Mouse (Mus musculus): ENCODE measurements at regions not wholly inside any gene's neighbourhood (a gene's known extent, or its start where the extent isn't known, plus 50 kb on each side); places are given as distances from the start of the nearest gene placed in this dataset.

DNA sequence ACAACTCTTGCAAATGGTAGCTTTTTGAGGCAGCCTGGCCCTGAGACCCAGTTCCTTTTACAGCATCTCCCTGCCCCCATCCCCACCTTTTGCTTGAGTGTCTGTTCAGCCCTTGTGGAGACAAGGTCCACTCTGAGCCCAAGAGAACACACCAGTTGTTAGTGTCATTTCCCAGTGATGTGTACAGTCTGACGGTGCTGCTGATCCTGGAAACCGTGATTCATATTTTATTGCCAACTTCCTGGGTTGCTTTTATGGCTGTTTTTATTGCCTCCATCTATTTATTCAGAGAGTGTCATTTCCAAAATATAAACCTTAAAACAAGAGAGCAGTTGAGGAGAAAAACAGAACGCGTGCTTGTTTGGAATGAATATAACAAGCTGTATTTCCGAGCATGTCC is 309.6 kb upstream of the Isl1 start:
- Histone ChIP-seq H3K36me3 (no peaks in the 10 kb centered on the region), H3K4me3 (no peak overlapping the region), H3K9ac (no peak overlapping the region), H3K27me3 (no peaks in the 10 kb centered on the region), H3K9me3 (no peaks in the 10 kb centered on the region), H3K4me2 (replicated peaks) (no peak overlapping the region), H3K27ac (no peak overlapping the region), H3K4me1 (no peaks in the 10 kb centered on the region)
- no peak for ATAC-seq (ENCODE audit: low FRiP score, low read depth)
- WGBS: 56% methylated on average over 5 of the region's 5 CpGs

DNA sequence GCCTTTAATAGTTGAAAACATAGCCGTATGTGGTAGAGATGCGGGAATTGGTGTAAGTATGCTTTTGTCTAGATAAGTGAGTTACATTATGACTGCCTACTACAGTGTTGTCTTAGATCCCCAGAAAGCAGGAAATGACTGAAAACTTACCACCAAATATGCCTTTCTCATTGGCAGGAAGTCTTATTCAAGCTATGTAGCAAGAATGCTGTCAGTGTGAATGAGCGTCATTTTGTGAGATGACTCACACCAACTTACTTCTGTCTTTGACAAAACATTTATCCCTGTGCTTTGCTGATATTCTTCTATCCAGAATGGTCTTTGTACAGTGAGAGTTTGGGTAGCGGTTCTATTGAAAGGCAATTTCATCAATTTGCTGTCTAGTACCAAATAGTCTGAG is 286.9 kb upstream of the Isl1 start:
- no peaks in the 10 kb centered on the region for H3K36me3 ChIP-seq
- H3K4me1 ChIP-seq: no peaks in the 10 kb centered on the region
- H3K9me3 ChIP-seq: no peaks in the 10 kb centered on the region
- H3K4me2 ChIP-seq (replicated peaks): no peak overlapping the region
- no peak for ATAC-seq (ENCODE audit: low FRiP score, low read depth)
- WGBS: 89% methylated on average over 4 of the region's 4 CpGs
- H3K9ac ChIP-seq: no peak overlapping the region
- no peaks in the 10 kb centered on the region for H3K27me3 ChIP-seq
- H3K4me3 ChIP-seq: no peak overlapping the region
- no peak overlapping the region for H3K27ac ChIP-seq

DNA sequence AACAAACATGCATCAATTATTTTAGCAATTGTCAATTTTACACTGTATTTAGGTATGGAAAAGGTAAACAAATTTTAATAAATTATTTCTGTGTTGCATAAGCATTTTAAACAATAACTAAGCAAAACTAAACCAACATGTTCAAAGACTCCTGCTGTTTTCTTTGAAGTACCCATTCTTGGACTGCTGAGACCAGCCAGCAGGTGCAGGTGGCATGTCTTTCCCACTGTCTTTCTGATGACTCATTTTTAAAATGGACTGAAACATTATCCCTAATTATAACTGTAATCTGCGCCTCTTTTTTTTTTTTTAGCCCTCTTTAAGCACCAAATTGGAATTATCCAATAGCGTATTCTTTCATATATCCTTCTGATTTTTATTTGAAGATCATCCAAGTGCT is 286.0 kb upstream of the Isl1 start:
- Histone ChIP-seq H3K4me2 (replicated peaks) (no peak overlapping the region), H3K9me3 (no peaks in the 10 kb centered on the region), H3K4me1 (no peaks in the 10 kb centered on the region), H3K4me3 (no peak overlapping the region), H3K27ac (no peak overlapping the region), H3K9ac (no peak overlapping the region), H3K27me3 (no peaks in the 10 kb centered on the region), H3K36me3 (no peaks in the 10 kb centered on the region)
- ATAC-seq (ENCODE audit: low FRiP score, low read depth): no peak
- WGBS: 83% methylated on average over 2 of the region's 2 CpGs

DNA sequence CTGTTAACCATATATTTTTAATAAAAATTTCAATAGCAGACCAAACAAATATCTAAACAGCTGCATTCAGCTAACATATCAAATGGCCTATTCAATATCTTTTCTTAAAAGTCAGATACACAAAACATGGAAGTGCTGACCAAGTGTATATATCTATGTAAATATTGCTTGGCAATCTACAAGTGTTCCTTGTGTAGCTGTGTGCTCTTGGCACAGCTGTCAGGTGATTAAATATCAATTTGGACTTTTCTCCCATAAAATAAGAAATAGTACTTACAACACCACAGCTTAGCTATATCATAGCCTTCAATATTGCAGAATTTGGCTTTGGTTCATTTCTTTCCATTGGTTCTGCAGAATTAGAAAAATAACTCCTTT is 266.5 kb upstream of the Isl1 start:
- H3K9me3 ChIP-seq: no peaks in the 10 kb centered on the region
- H3K36me3 ChIP-seq: no peaks in the 10 kb centered on the region
- H3K4me3 ChIP-seq: no peak overlapping the region
- no peak overlapping the region for H3K9ac ChIP-seq
- H3K27me3 ChIP-seq: no peaks in the 10 kb centered on the region
- no peak overlapping the region for H3K4me2 ChIP-seq (replicated peaks)
- no peak overlapping the region for H3K27ac ChIP-seq
- no peak for ATAC-seq (ENCODE audit: low FRiP score, low read depth)
- H3K4me1 ChIP-seq: no peaks in the 10 kb centered on the region

DNA sequence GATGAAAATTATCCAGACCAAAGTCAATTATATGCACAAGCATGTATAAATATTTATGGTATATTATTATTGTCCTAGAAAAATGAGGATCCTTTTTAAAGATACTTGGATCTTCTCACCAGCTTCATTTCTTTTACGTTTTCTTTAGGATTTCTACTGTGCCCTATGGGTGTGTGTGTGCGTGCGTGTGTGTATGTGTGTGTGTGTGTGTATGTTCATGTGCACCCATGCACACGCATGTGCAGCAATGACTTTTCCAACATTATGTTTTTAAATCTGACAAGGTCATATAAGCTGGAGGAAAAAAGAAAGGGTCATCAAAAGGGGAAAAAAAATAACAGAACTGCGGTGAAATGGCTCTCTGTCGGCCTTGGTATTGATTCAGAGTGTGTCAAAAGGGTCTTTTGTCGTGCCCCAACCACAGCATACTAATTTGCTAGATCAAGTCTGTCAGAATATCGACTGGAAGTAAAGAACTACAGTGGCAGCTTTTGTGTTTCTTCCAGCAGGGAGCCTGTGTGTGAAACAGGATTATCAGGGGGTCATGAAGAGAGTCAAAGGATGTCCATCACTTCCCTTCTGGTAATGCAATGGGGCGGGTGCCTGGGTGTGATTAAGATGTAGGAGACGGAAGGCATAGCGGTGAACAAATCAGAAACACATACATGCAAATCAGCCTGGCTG is 265.9 kb upstream of the Isl1 start:
- Histone ChIP-seq H3K4me1 (no peaks in the 10 kb centered on the region), H3K9ac (no peak overlapping the region), H3K36me3 (no peaks in the 10 kb centered on the region), H3K27me3 (no peaks in the 10 kb centered on the region), H3K27ac (no peak overlapping the region), H3K9me3 (no peaks in the 10 kb centered on the region), H3K4me3 (no peak overlapping the region), H3K4me2 (replicated peaks) (no peak overlapping the region)
- 82% methylated on average over 11 of the region's 11 CpGs for WGBS
- ATAC-seq (ENCODE audit: low FRiP score, low read depth): no peak

DNA sequence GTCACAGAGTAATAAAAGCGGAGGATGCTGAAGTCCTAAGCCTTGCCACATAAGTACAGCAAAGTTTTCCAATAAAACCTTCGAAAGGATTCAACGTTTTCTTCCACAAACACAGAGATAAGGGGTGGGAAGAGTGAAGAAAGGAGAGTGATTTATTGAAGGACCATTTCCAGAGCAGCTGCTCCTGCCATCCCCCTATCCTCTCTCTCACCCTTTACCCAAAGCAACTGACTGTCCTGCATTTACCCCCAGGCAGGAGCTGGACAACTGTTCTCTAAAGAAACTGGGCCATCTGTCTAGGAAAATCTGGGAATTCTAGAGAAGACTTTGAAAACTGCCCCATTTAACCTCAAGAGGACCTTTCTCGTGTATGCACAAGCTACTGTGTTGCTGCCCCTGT is 245.6 kb upstream of the Isl1 start:
- H3K9ac ChIP-seq: no peak overlapping the region
- no peak overlapping the region for H3K4me2 ChIP-seq (replicated peaks)
- ATAC-seq (ENCODE audit: low FRiP score, low read depth): no peak
- no peaks in the 10 kb centered on the region for H3K4me1 ChIP-seq
- no peaks in the 10 kb centered on the region for H3K27me3 ChIP-seq
- no peak overlapping the region for H3K4me3 ChIP-seq
- no peaks in the 10 kb centered on the region for H3K36me3 ChIP-seq
- 40% methylated on average over 4 of the region's 4 CpGs for WGBS
- H3K27ac ChIP-seq: no peak overlapping the region
- no peaks in the 10 kb centered on the region for H3K9me3 ChIP-seq

DNA sequence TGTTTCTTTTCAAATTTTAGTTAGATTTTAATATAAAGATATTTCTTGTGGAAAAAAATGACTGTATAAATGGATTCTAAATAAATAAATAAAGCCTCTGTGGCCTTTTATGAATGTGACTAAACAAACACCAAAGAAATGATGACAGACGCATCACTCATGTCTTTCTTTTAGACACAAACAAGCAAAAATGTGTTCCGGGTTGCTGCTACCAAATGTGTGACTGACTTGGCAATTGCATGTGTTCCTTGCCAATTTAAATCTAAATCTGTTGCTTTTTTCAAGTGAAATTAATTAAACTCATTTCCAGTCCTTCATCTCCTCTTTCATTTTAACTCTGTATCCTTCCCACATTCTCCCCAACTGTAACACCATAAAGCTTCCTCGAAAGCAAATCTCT is 225.7 kb upstream of the Isl1 start:
- WGBS: 83% methylated on average over 3 of the region's 3 CpGs
- Histone ChIP-seq H3K27me3 (no peaks in the 10 kb centered on the region), H3K4me3 (no peak overlapping the region), H3K4me2 (replicated peaks) (no peak overlapping the region), H3K27ac (no peak overlapping the region), H3K9ac (no peak overlapping the region), H3K4me1 (no peaks in the 10 kb centered on the region), H3K9me3 (no peaks in the 10 kb centered on the region), H3K36me3 (no peaks in the 10 kb centered on the region)
- ATAC-seq (ENCODE audit: low FRiP score, low read depth): no peak

DNA sequence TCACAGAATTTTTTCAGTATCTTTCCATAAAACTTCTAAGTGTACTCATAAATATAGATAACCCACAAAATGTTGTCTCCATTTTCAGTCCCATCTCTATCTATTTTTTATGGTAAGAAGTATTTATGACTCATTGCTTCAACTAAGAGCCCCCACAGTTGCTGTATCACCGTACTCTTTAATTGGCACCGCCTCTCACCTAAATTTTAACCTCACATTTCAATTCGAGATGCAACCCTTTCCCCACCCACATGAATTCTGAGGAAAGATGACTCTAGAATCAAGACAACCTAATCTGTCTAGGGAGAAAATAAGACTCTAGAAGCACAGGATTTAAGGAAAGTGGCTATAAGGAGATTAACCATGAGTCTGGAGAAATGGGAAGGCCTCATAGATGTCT is 223.7 kb upstream of the Isl1 start:
- no peaks in the 10 kb centered on the region for H3K4me1 ChIP-seq
- no peak overlapping the region for H3K4me2 ChIP-seq (replicated peaks)
- H3K9ac ChIP-seq: no peak overlapping the region
- H3K36me3 ChIP-seq: no peaks in the 10 kb centered on the region
- H3K4me3 ChIP-seq: no peak overlapping the region
- ATAC-seq (ENCODE audit: low FRiP score, low read depth): no peak
- H3K27ac ChIP-seq: no peak overlapping the region
- no peaks in the 10 kb centered on the region for H3K9me3 ChIP-seq
- no peaks in the 10 kb centered on the region for H3K27me3 ChIP-seq
- 85% methylated on average over 3 of the region's 3 CpGs for WGBS

DNA sequence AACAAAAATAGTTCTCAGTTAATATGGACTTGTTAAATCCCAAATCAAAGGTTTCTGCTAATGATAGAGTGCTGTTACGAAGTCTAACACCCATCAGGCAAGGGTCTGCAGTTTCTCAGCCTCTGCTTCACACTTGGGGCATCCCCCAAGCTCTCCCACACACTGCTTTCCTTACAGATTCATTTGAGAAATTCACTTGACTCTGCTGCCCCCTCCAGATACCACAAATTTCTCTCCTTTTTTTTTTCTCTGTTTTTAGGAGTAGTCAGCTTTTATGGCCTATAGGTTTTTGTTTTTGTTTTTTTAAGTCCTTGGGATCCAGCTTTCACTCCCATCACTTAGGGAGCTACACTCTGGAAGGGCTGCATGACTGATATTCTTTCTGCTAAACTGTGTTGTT is 218.8 kb upstream of the Isl1 start:
- Histone ChIP-seq H3K27ac (no peak overlapping the region), H3K4me1 (0 out of 2 replicates have a peak, but pooled peaks cover 4% of the 10 kb centered on the region), H3K36me3 (no peaks in the 10 kb centered on the region), H3K4me2 (replicated peaks) (no peak overlapping the region), H3K9me3 (no peaks in the 10 kb centered on the region), H3K27me3 (no peaks in the 10 kb centered on the region), H3K4me3 (no peak overlapping the region), H3K9ac (no peak overlapping the region)
- WGBS: 16% methylated on average over 1 of the region's 1 CpGs
- ATAC-seq (ENCODE audit: low FRiP score, low read depth): no peak

DNA sequence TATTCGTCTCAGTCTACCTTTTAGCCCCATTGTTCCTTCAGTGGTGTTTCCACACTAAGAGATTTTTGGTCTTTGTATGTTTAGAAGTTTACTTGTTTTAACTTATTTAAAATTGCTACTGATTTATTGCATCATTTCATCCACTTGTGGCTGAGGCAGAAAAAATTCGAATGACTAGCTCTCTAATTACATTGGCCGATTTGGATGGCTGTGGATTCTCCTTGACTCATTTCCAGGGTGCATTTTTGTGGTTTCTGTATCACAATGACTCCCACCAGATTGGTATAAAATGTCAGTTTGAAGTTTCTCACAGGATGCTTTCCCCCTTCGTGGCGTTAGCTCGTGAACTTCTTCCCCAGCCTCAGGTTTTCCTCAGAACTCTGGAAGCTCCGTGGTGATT is 217.5 kb upstream of the Isl1 start:
- 46% methylated on average over 7 of the region's 7 CpGs for WGBS
- H3K4me1 ChIP-seq: 0 out of 2 replicates have a peak, but pooled peaks cover 4% of the 10 kb centered on the region
- no peaks in the 10 kb centered on the region for H3K36me3 ChIP-seq
- no peak overlapping the region for H3K27ac ChIP-seq
- H3K9me3 ChIP-seq: no peaks in the 10 kb centered on the region
- H3K27me3 ChIP-seq: peaks cover 6% of the 10 kb centered on the region; the same call in 1 of the 2 replicates
- no peak overlapping the region for H3K4me3 ChIP-seq
- H3K4me2 ChIP-seq (replicated peaks): no peak overlapping the region
- no peak overlapping the region for H3K9ac ChIP-seq
- ATAC-seq (ENCODE audit: low FRiP score, low read depth): no peak

DNA sequence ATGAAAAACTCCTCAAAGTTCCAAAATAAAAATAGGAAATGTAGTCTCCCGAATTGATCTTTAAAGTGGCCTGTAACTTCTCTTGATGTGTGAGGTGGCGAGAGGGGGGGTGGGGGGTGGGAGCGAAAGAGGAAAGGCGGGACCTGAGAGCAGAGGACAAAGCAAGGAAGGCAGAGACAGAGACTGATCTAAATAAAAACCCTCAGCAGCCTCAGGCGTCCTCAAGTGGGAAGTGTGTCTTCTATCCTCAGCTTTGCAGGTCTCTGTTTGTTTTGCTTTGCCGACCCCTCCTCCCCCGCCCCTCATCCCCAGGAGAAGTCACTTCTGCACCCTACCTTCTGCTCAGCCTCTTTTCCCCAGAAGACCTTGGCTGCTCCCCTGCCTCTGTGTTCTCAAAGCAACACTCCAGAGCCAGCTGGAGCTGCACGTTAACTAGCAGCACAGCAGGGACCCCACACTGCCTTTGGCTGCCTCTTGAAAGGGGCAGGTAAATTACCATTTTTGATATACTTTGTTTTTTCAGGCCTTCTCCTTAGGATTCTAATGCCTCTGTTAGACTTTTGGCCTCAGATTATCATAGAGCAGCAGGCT is 214.3 kb upstream of the Isl1 start:
- ATAC-seq (ENCODE audit: low FRiP score, low read depth): no peak
- Histone ChIP-seq H3K4me2 (replicated peaks) (0 out of 2 replicates have a peak overlapping the region, but pooled peaks have one; percentile 1), H3K4me1 (0 out of 2 replicates have a peak, but pooled peaks cover 4% of the 10 kb centered on the region), H3K27ac (no peak overlapping the region), H3K4me3 (no peak overlapping the region), H3K9me3 (no peaks in the 10 kb centered on the region), H3K36me3 (no peaks in the 10 kb centered on the region), H3K27me3 (peaks cover 9% of the 10 kb centered on the region; the same call in 1 of the 2 replicates), H3K9ac (0 out of 2 replicates have a peak overlapping the region, but pooled peaks have one; percentile 6)
- 8% methylated on average over 8 of the region's 8 CpGs for WGBS

DNA sequence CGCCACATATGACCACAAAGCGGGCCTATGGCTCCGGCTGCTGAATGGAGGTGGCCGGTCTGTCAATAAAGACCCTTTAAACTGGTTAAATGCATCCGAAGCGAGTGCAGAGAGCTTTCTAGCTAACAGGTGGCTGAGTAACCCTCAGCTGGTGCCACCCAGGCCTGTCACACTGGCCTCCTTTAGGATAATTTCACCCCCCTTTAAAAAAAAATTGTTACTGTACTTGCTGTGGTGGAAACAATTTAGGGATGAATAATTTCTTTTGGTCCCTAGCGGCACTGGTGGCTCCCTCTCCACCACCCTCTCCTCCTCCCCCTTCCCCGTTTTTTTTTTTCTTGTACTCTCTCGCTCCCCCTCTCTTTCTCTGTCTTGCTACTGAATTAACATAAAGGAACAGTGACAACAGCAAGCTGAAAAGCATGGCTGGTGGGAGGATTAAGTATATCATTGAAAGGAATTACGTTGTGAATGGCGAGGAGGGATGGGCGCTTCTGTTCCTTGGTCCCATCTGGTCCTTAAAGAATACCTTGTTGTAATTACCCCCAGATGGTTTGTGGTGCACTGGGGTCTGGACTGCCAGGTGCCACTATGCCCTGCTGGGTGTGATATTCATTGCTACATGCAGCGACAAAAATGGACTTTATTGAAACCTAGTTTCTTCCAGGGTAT is 205.3 kb upstream of the Isl1 start:
- Histone ChIP-seq H3K36me3 (no peaks in the 10 kb centered on the region), H3K27ac (no peak overlapping the region), H3K27me3 (peaks cover 20% of the 10 kb centered on the region), H3K9ac (no peak overlapping the region), H3K4me3 (0 out of 2 replicates have a peak overlapping the region, but pooled peaks have one; percentile 8), H3K4me1 (peaks cover 6% of the 10 kb centered on the region), H3K9me3 (no peaks in the 10 kb centered on the region), H3K4me2 (replicated peaks) (peak overlapping the region; percentile 41)
- WGBS: 6% methylated on average over 13 of the region's 13 CpGs
- no peak for ATAC-seq (ENCODE audit: low FRiP score, low read depth)
